Mouse (Mus musculus): ENCODE data around the gene Cst3.

- TF ChIP-seq POLR2A (IDR thresholded peaks at IDR 0.05; ENCODE audit: insufficient read depth, low read depth, low read length) (no peak), CTCF (IDR thresholded peaks at IDR 0.05; ENCODE audit: insufficient read depth, low read depth, low read length) (no peak)
Measured at GRCm38 (mm10) chr2:148900305-148900704, 24.8 kb upstream of the Cst3 start.

Data from olfactory bulb, adult 2 months (tissue).